Mouse (Mus musculus) lung, embryonic 14.5 days (tissue): ENCODE data around the gene Dmwd. TPM values are rescaled to one million over a fixed set of nuclear protein-coding genes. Genes with fewer than 3 reads are reported as not detected.

ENCODE experiments used
- ATAC-seq: fragments of 200-750 bp; cut with Nextera tagmentation; 2 replicates; pipeline ENCODE4 v1.8.0; 2017; ENCODE audit warnings: mild to moderate bottlenecking, moderate TSS enrichment, moderate library complexity; ENCODE audit not compliant: insufficient read depth
- DNase-seq: peaks from one replicate; pipeline ENCODE4 v3.0.0-alpha.2; 2015
- H3K27ac ChIP-seq: fragments of 300-500 bp; sonication (generic); 2 replicates; pipeline ENCODE4 v1.5.1; 2014; ENCODE audit warnings: low read depth, mild to moderate bottlenecking, moderate library complexity
- H3K27me3 ChIP-seq: fragments of 300-500 bp; sonication (generic); 2 replicates; pipeline ENCODE4 v1.6.1; 2014; ENCODE audit warnings: low read length, control low read depth; ENCODE audit not compliant: insufficient read depth
- H3K36me3 ChIP-seq: fragments of 300-500 bp; sonication (generic); 2 replicates; pipeline ENCODE4 v1.6.1; 2014; ENCODE audit warnings: control low read depth; ENCODE audit not compliant: insufficient read depth
- H3K4me1 ChIP-seq: fragments of 300-500 bp; sonication (generic); 2 replicates; pipeline ENCODE4 v1.6.1; 2014; ENCODE audit warnings: antibody characterized with exemption, control low read depth; ENCODE audit not compliant: insufficient read depth
- H3K4me2 ChIP-seq: fragments of 300-500 bp; sonication (generic); 2 replicates; pipeline ENCODE4 v1.6.1; 2014; ENCODE audit warnings: mild to moderate bottlenecking
- H3K4me3 ChIP-seq: fragments of 300-500 bp; sonication (generic); 2 replicates; pipeline ENCODE4 v1.5.1; 2014; ENCODE audit warnings: low read depth, low read length
- H3K9ac ChIP-seq: fragments of 300-500 bp; sonication (generic); 2 replicates; pipeline ENCODE4 v1.6.1; 2014
- H3K9me3 ChIP-seq: fragments of 300-500 bp; sonication (generic); 2 replicates; pipeline ENCODE4 v1.6.1; 2016; ENCODE audit warnings: low read depth, low read length, control low read depth
- CTCF ChIP-seq: IDR thresholded peaks from 2 replicates; pipeline ENCODE4 v1.5.1; 2016; ENCODE audit warnings: antibody characterized with exemption, low read depth
- WGBS: fragments of 180-500 bp; shearing (Covaris S2); extraction: QIAGEN DNeasy Blood & Tissue Kit; methylation state at CpG from one replicate; pipeline ENCODE4 v1.1.7; 2014; 5-methylcytosine and 5-hydroxymethylcytosine counted together
- polyA plus RNA-seq: library from polyadenylated mRNA; unstranded; fragments of >200 nt; fragmentation: Nextera tagmentation; extraction: Ambion mirVana; gene quantifications from 2 replicates; pipeline ENCODE4 v1.2.1, GENCODE M21; 2014

The Dmwd gene
- polyA plus RNA-seq, 1 experiment from 2014 or later: 19.2 TPM

DNA sequence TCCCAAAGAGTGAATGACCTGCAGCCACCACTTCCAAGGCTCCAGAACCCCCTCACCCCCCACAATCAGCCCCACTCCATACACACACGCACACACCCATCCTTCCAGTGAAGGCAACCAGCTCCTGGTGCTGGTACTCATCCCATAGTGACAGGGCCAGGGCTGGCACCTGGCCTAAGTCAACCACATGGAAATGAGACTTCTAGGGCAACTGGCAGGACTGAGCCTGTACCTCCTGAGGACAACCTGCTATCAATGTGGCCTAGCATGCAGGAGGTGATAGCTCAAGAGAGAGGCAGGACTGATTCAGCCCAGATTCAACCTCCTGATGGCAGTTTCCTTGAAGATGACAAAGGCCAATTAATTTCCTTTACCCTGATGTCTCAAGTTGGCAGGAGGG, 24.3 kb downstream of the Dmwd start:
- peaks cover 16% of the 10 kb centered on the region for H3K36me3 ChIP-seq
- H3K9me3 ChIP-seq: no peaks in the 10 kb centered on the region
- no peaks in the 10 kb centered on the region for H3K27me3 ChIP-seq
- ATAC-seq: no peak
- H3K27ac ChIP-seq: no peak overlapping the region
- 67% methylated on average over 1 of the region's 1 CpGs for WGBS
- no peak overlapping the region for H3K9ac ChIP-seq
- no peak for DNase-seq
- peaks cover 8% of the 10 kb centered on the region; the same call in 1 of the 2 replicates for H3K4me1 ChIP-seq
- H3K4me2 ChIP-seq: no peak overlapping the region
- TF ChIP-seq CTCF: no peak
- H3K4me3 ChIP-seq: no peak overlapping the region

GRCm38 (mm10) chr7:19103741-19104140, 27.7 kb downstream of the Dmwd start:
- no peak overlapping the region for H3K4me3 ChIP-seq
- no peaks in the 10 kb centered on the region for H3K27me3 ChIP-seq
- no peak overlapping the region for H3K27ac ChIP-seq
- H3K36me3 ChIP-seq: no peaks in the 10 kb centered on the region
- no peaks in the 10 kb centered on the region for H3K9me3 ChIP-seq
- no peak overlapping the region for H3K4me2 ChIP-seq
- DNase-seq (no peak), ATAC-seq (no peak)
- H3K9ac ChIP-seq: no peak overlapping the region
- no peaks in the 10 kb centered on the region for H3K4me1 ChIP-seq
- TF ChIP-seq CTCF: no peak

DNA sequence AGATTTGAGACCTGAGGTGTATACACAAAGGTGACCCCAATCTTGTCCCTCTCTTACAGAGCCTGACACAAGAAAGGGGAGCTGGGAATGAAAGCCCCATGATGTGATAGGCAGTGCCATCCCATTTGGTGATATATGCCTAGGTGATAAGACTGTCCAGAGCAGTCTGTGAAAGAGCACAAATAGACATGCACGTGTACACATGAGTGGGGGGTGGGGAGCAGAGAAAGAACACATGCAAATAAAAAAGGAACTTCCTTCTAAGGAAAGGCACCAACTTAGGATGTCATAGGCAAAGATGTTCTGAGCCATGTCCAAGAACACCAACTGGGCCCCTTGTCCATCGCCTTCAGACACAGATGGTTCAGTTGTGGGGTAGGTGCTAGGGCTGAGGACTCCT, 28.5 kb downstream of the Dmwd start:
- ATAC-seq: no peak
- no peaks in the 10 kb centered on the region for H3K4me1 ChIP-seq
- no peak for TF ChIP-seq CTCF
- no peaks in the 10 kb centered on the region for H3K36me3 ChIP-seq
- no peak overlapping the region for H3K9ac ChIP-seq
- no peaks in the 10 kb centered on the region for H3K9me3 ChIP-seq
- H3K4me3 ChIP-seq: no peak overlapping the region
- H3K27ac ChIP-seq: no peak overlapping the region
- no peak for DNase-seq
- no peak overlapping the region for H3K4me2 ChIP-seq
- H3K27me3 ChIP-seq: no peaks in the 10 kb centered on the region
- WGBS: 65% methylated on average over 2 of the region's 2 CpGs

DNA sequence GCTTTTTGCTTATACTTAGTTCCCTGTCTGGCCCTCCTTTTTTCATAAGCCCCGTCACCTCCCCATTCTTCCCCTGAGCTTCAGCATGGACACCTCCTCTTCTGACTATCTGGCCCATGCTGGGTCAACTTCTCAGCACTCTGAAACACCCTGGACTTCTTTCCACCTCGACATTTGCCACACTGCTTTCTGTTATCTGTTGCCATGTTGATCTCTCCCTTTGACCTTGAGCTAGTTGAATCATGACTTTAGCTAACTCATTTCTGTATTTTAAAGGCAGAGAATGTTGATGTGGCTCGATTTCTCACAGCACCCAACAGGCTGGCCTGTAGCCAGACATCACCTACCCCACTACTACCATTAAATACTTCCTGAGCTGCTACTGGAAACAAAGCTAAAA, 31.4 kb downstream of the Dmwd start:
- Histone ChIP-seq H3K27ac (no peak overlapping the region), H3K4me3 (no peak overlapping the region), H3K9me3 (no peaks in the 10 kb centered on the region), H3K36me3 (no peaks in the 10 kb centered on the region), H3K4me2 (no peak overlapping the region), H3K4me1 (no peaks in the 10 kb centered on the region), H3K9ac (no peak overlapping the region), H3K27me3 (no peaks in the 10 kb centered on the region)
- 46% methylated on average over 3 of the region's 3 CpGs for WGBS
- no peak for TF ChIP-seq CTCF
- ATAC-seq: no peak
- DNase-seq: no peak

DNA sequence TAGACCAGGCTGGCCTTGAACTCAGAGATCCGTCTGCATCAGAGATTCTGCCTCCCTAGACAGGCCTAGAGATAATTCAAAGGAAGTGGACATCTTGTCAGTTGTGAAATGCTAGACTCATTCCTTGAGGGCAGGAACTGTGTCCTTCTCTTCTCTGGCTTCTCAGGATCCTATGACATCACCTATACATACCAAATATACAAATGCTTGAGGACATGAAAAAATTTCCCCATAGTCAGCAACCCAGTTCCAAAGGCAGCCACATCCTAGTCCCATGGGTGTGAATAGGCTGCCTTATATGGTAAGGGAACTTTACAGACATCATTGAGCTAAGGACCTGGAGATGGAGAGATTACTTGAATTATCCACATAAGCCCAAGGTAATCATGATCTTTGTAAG, 33.5 kb downstream of the Dmwd start:
- no peaks in the 10 kb centered on the region for H3K27me3 ChIP-seq
- no peak overlapping the region for H3K9ac ChIP-seq
- WGBS: 79% methylated on average over 1 of the region's 1 CpGs
- no peaks in the 10 kb centered on the region for H3K4me1 ChIP-seq
- ATAC-seq (no peak), DNase-seq (no peak)
- H3K27ac ChIP-seq: no peak overlapping the region
- H3K4me3 ChIP-seq: no peak overlapping the region
- no peak overlapping the region for H3K4me2 ChIP-seq
- TF ChIP-seq CTCF: no peak
- no peaks in the 10 kb centered on the region for H3K9me3 ChIP-seq
- H3K36me3 ChIP-seq: no peaks in the 10 kb centered on the region

DNA sequence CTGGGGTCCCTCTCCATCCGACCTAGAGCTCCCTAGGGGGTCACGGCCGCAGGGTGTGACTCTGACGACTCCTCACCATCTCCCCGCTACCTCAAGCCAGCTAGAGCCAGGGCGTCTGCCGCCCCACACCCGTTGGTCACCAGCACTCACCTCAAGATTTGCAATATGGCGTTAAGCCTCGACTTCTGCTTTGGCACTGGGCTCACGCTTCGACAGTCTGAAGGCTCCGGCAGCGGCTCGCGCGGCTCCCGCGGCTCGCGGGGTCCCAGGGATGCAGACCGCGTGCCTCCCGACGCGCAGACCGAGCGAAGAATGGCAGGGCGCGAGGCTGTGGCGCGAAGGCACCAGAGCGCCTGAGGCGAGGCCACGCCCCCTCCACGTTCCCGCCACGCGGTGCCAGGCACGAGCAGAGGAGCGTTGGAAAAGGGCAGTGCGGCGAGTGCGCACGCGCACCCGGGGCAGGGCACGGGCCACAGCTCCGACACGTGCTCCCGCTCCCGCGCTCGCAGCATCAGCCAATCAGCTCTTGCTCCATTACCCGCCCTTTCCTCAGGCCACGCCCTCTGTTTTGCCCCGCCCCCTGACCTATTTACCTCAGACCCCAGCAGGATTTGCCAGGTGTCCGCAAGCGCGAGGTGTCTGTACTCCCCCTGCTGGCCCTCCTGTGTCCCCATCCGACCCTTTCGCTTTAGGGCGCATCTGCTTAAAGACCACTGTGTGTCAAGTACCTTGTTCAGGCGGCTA, 42.2 kb downstream of the Dmwd start, which contains the start of gene Gm4969:
Gene Gm4969, minus strand, starts transcription at position 341 of the 744 bp plus-strand sequence.
- H3K27ac ChIP-seq: no peak within 1 kb of the TSS
- H3K36me3 ChIP-seq: no peaks in the 10 kb centered on the region
- DNase-seq: peak; percentile 76
- ATAC-seq: 0 out of 2 replicates have a peak, but pooled peaks have one; percentile 2
- peak; percentile 59 for TF ChIP-seq CTCF
- no peak within 1 kb of the TSS for H3K9ac ChIP-seq
- H3K4me3 ChIP-seq: peak within 1 kb of the TSS; percentile 67
- peak within 1 kb of the TSS; percentile 55 for H3K4me2 ChIP-seq
- 22% methylated on average over 64 of the region's 64 CpGs for WGBS
- peaks cover 8% of the 10 kb centered on the region for H3K9me3 ChIP-seq
- peaks cover 12% of the 10 kb centered on the region; the same call in 1 of the 2 replicates for H3K4me1 ChIP-seq
- no peaks in the 10 kb centered on the region for H3K27me3 ChIP-seq

DNA sequence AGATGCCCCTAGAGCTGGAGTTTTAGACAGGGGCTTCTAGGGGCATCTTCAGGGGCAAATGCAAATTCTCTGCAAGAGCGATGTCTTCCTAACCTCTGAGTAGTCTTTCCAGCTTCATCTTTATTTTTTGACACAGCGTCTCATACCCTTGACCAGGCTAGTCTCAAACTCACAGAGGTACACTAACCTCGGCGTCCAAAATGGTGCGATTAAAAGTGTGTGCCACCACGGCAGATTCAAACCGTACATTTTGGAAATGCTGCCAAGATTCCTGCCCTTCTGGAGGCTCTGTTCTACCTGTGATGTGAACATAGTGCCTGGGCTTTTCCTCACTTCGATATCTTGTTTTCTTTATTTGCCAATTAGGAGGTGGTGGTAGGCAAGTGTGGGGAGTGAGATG, 43.1 kb downstream of the Dmwd start:
- Histone ChIP-seq H3K4me1 (peaks cover 12% of the 10 kb centered on the region; the same call in 1 of the 2 replicates), H3K4me3 (peak overlapping the region; percentile 67; the same call in 1 of the 2 replicates), H3K36me3 (no peaks in the 10 kb centered on the region), H3K27me3 (no peaks in the 10 kb centered on the region), H3K27ac (no peak overlapping the region), H3K9ac (no peak overlapping the region), H3K4me2 (peak overlapping the region; percentile 91; the same call in 1 of the 2 replicates), H3K9me3 (peaks cover 8% of the 10 kb centered on the region)
- ATAC-seq (peak; percentile 13; the same call in 1 of the 2 replicates), DNase-seq (no peak)
- WGBS: 91% methylated on average over 8 of the region's 8 CpGs
- no peak for TF ChIP-seq CTCF
